Mouse (Mus musculus) liver, postnatal 0 days (tissue): ENCODE measurements at regions not wholly inside any gene's neighbourhood (a gene's known extent, or its start where the extent isn't known, plus 50 kb on each side); places are given as distances from the start of the nearest gene placed in this dataset.

Source experiments
- ATAC-seq: fragments of 200-750 bp; cut with Nextera tagmentation; 2 replicates; pipeline ENCODE4 v1.8.0; 2017; ENCODE audit warnings: mild to moderate bottlenecking, moderate library complexity
- DNase-seq: peaks from one replicate; pipeline ENCODE4 v3.0.0-alpha.2; 2016
- H3K27ac ChIP-seq: fragments of 300-500 bp; sonication (generic); 2 replicates; pipeline ENCODE4 v1.5.1; 2014; ENCODE audit warnings: antibody characterized with exemption, moderate library complexity, mild to moderate bottlenecking, low read depth
- H3K27me3 ChIP-seq: fragments of 300-500 bp; sonication (generic); 2 replicates; pipeline ENCODE4 v1.6.1; 2014; ENCODE audit warnings: low read length, control low read depth, mixed read lengths; ENCODE audit not compliant: insufficient read depth
- H3K36me3 ChIP-seq: fragments of 300-500 bp; sonication (generic); replicated peaks from 2 replicates; pipeline ENCODE4 v1.6.1; 2014; ENCODE audit warnings: mild to moderate bottlenecking, control low read depth, low read length, moderate library complexity, mixed read lengths; ENCODE audit not compliant: insufficient read depth
- H3K4me1 ChIP-seq: fragments of 300-500 bp; sonication (generic); 2 replicates; pipeline ENCODE4 v1.6.1; 2014; ENCODE audit warnings: antibody characterized with exemption, mild to moderate bottlenecking, control low read depth; ENCODE audit not compliant: insufficient read depth
- H3K4me2 ChIP-seq: fragments of 300-500 bp; sonication (generic); 2 replicates; pipeline ENCODE4 v1.6.1; 2014; ENCODE audit warnings: low read depth, mild to moderate bottlenecking, low read length, moderate library complexity, mixed read lengths
- H3K4me3 ChIP-seq: fragments of 300-500 bp; sonication (generic); 2 replicates; pipeline ENCODE4 v1.5.1; 2014; ENCODE audit warnings: low read depth, low read length
- H3K9ac ChIP-seq: fragments of 300-500 bp; sonication (generic); replicated peaks from 2 replicates; pipeline ENCODE4 v1.6.1; 2014; ENCODE audit warnings: mild to moderate bottlenecking, moderate library complexity
- H3K9me3 ChIP-seq: fragments of 300-500 bp; sonication (generic); 2 replicates; pipeline ENCODE4 v1.6.1; 2016; ENCODE audit warnings: mild to moderate bottlenecking, control low read depth, low read length, mixed read lengths
- CTCF ChIP-seq: sonication (generic); IDR thresholded peaks from 2 replicates; pipeline ENCODE4 v1.5.1; 2016; ENCODE audit warnings: antibody characterized with exemption, low read depth
- EP300 ChIP-seq: IDR thresholded peaks from 2 replicates; pipeline ENCODE4 v1.6.1; 2016; ENCODE audit warnings: antibody characterized with exemption, low read depth, mild to moderate bottlenecking
- WGBS: fragments of 180-500 bp; shearing (Covaris S2); extraction: QIAGEN DNeasy Blood & Tissue Kit; methylation state at CpG from one replicate; pipeline ENCODE4 v1.1.7; 2014; ENCODE audit not compliant: insufficient replicate concordance; 5-methylcytosine and 5-hydroxymethylcytosine counted together

- H3K9ac ChIP-seq = no peak overlapping the region
- no peak overlapping the region for H3K4me2 ChIP-seq
- H3K27ac ChIP-seq = peak overlapping the region; percentile 53
- DNase-seq = no peak
- ATAC-seq = peak; percentile 12; the same call in 1 of the 2 replicates
- 15% methylated on average over 6 of the region's 6 CpGs for WGBS
- H3K9me3 ChIP-seq = no peaks in the 10 kb centered on the region
- H3K4me3 ChIP-seq = no peak overlapping the region
- peaks cover 37% of the 10 kb centered on the region for H3K4me1 ChIP-seq
- no peaks in the 10 kb centered on the region for H3K36me3 ChIP-seq
- H3K27me3 ChIP-seq = no peaks in the 10 kb centered on the region
- TF ChIP-seq CTCF (no peak), EP300 (no peak)
Observed at GRCm38 (mm10) chr8:10910244-10910872, 97.9 kb downstream of the Irs2 start.

GRCm38 (mm10) chr8:10909155-10909554, 99.1 kb downstream of the Irs2 start:
- ATAC-seq = no peak
- Histone ChIP-seq H3K4me2 (no peak overlapping the region), H3K27me3 (no peaks in the 10 kb centered on the region), H3K36me3 (no peaks in the 10 kb centered on the region), H3K27ac (no peak overlapping the region), H3K9me3 (no peaks in the 10 kb centered on the region), H3K4me3 (no peak overlapping the region), H3K9ac (no peak overlapping the region), H3K4me1 (peaks cover 32% of the 10 kb centered on the region)
- TF ChIP-seq CTCF (no peak), EP300 (no peak)
- DNase-seq = no peak
- WGBS = 65% methylated on average over 6 of the region's 6 CpGs

- WGBS = 63% methylated on average over 6 of the region's 6 CpGs
- Histone ChIP-seq H3K4me1 (peaks cover 35% of the 10 kb centered on the region), H3K9me3 (no peaks in the 10 kb centered on the region), H3K36me3 (peaks cover 6% of the 10 kb centered on the region; the same call in 1 of the 2 replicates), H3K27me3 (no peaks in the 10 kb centered on the region), H3K9ac (no peak overlapping the region), H3K4me2 (no peak overlapping the region), H3K4me3 (no peak overlapping the region), H3K27ac (peak overlapping the region; percentile 52)
- no peak for ATAC-seq
- DNase-seq = no peak
- TF ChIP-seq EP300 = no peak
- TF ChIP-seq CTCF = no peak
Observed at GRCm38 (mm10) chr8:10906353-10906752, 101.9 kb downstream of the Irs2 start.

- 65% methylated on average over 5 of the region's 5 CpGs for WGBS
- no peak for DNase-seq
- ATAC-seq = peak; percentile 26
Observed at GRCm38 (mm10) chr8:10905761-10906160, 102.5 kb downstream of the Irs2 start.

GRCm38 (mm10) chr8:10903957-10904356, 104.3 kb downstream of the Irs2 start:
- ATAC-seq (no peak), DNase-seq (no peak)
- H3K27ac ChIP-seq = 0 out of 2 replicates have a peak overlapping the region, but pooled peaks have one; percentile 84
- peaks cover 6% of the 10 kb centered on the region; the same call in 1 of the 2 replicates for H3K36me3 ChIP-seq
- no peak overlapping the region for H3K4me2 ChIP-seq
- no peaks in the 10 kb centered on the region for H3K27me3 ChIP-seq
- H3K4me3 ChIP-seq = no peak overlapping the region
- H3K4me1 ChIP-seq = peaks cover 22% of the 10 kb centered on the region
- WGBS = 53% methylated on average over 2 of the region's 2 CpGs
- TF ChIP-seq CTCF (no peak), EP300 (no peak)
- H3K9ac ChIP-seq = no peak overlapping the region
- H3K9me3 ChIP-seq = no peaks in the 10 kb centered on the region

More at GRCm38 (mm10) chr8:10905761-10906160, 102.5 kb downstream of the Irs2 start:
- Histone ChIP-seq H3K4me2 (no peak overlapping the region), H3K36me3 (peaks cover 6% of the 10 kb centered on the region; the same call in 1 of the 2 replicates), H3K9me3 (no peaks in the 10 kb centered on the region), H3K9ac (no peak overlapping the region), H3K27ac (peak overlapping the region; percentile 84), H3K27me3 (no peaks in the 10 kb centered on the region), H3K4me3 (no peak overlapping the region), H3K4me1 (peaks cover 35% of the 10 kb centered on the region)
- TF ChIP-seq CTCF (no peak), EP300 (no peak)

- Histone ChIP-seq H3K27me3 (no peaks in the 10 kb centered on the region), H3K4me2 (peak overlapping the region; percentile 59), H3K4me3 (no peak overlapping the region), H3K27ac (peak overlapping the region; percentile 84), H3K9me3 (no peaks in the 10 kb centered on the region), H3K36me3 (peaks cover 6% of the 10 kb centered on the region; the same call in 1 of the 2 replicates), H3K4me1 (peaks cover 27% of the 10 kb centered on the region), H3K9ac (peak overlapping the region; percentile 11; the same call in 1 of the 2 replicates)
- no peak for TF ChIP-seq EP300
- no peak for TF ChIP-seq CTCF
- no peak for DNase-seq
- WGBS = 92% methylated on average over 4 of the region's 4 CpGs
- ATAC-seq = no peak
Observed at GRCm38 (mm10) chr8:10901954-10902353, 106.3 kb downstream of the Irs2 start.

- Histone ChIP-seq H3K9ac (peak overlapping the region; percentile 58), H3K4me2 (peak overlapping the region; percentile 59), H3K36me3 (peaks cover 6% of the 10 kb centered on the region; the same call in 1 of the 2 replicates), H3K4me3 (peak overlapping the region; percentile 17; the same call in 1 of the 2 replicates), H3K9me3 (no peaks in the 10 kb centered on the region), H3K4me1 (peaks cover 27% of the 10 kb centered on the region), H3K27me3 (no peaks in the 10 kb centered on the region), H3K27ac (peak overlapping the region; percentile 84)
- 8% methylated on average over 3 of the region's 3 CpGs for WGBS
- ATAC-seq (peak; percentile 22; the same call in 1 of the 2 replicates), DNase-seq (peak; percentile 62)
- TF ChIP-seq EP300 (0 out of 2 replicates have a peak, but pooled peaks have one; percentile 9), CTCF (no peak)
Observed at GRCm38 (mm10) chr8:10901014-10901413, 107.2 kb downstream of the Irs2 start.
